Mouse (Mus musculus): ENCODE results near the gene Col23a1. TPM values are rescaled to one million over a fixed set of nuclear protein-coding genes. Genes with fewer than 3 reads are reported as not detected.

Gene Col23a1
- polyA plus RNA-seq, 1 experiment from 2014 or later, result 6.8 TPM

GRCm38 (mm10) chr11:51429428-51430179, 139.9 kb downstream of the Col23a1 start:
- Histone ChIP-seq H3K4me1 (peaks cover 18% of the 10 kb centered on the region), H3K4me3 (replicated peaks) (no peak overlapping the region), H3K27ac (no peak overlapping the region), H3K36me3 (replicated peaks) (no peaks in the 10 kb centered on the region), H3K4me2 (no peak overlapping the region), H3K9ac (no peak overlapping the region), H3K9me3 (no peaks in the 10 kb centered on the region), H3K27me3 (no peaks in the 10 kb centered on the region)
- ATAC-seq (ENCODE audit: low FRiP score), result no peak
- 43% methylated on average over 16 of the region's 16 CpGs for WGBS

GRCm38 (mm10) chr11:51430180-51430578, 140.5 kb downstream of the Col23a1 start:
- no peak for ATAC-seq (ENCODE audit: low FRiP score)
- peaks cover 18% of the 10 kb centered on the region for H3K4me1 ChIP-seq
- H3K36me3 ChIP-seq (replicated peaks), result no peaks in the 10 kb centered on the region
- H3K27me3 ChIP-seq, result no peaks in the 10 kb centered on the region
- no peak overlapping the region for H3K4me2 ChIP-seq
- H3K9ac ChIP-seq, result no peak overlapping the region
- no peaks in the 10 kb centered on the region for H3K9me3 ChIP-seq
- WGBS, result 65% methylated on average over 8 of the region's 8 CpGs
- H3K27ac ChIP-seq, result no peak overlapping the region
- H3K4me3 ChIP-seq (replicated peaks), result no peak overlapping the region

GRCm38 (mm10) chr11:51431287-51431686, 141.6 kb downstream of the Col23a1 start:
- ATAC-seq (ENCODE audit: low FRiP score), result no peak

GRCm38 (mm10) chr11:51431968-51432367, 142.2 kb downstream of the Col23a1 start:
- Histone ChIP-seq H3K9ac (no peak overlapping the region), H3K9me3 (peaks cover 4% of the 10 kb centered on the region; the same call in 1 of the 2 replicates), H3K36me3 (replicated peaks) (no peaks in the 10 kb centered on the region), H3K4me2 (no peak overlapping the region), H3K27me3 (no peaks in the 10 kb centered on the region), H3K4me1 (peaks cover 18% of the 10 kb centered on the region), H3K4me3 (replicated peaks) (no peak overlapping the region), H3K27ac (no peak overlapping the region)
- ATAC-seq (ENCODE audit: low FRiP score), result no peak
- WGBS, result 94% methylated on average over 8 of the region's 8 CpGs

More at GRCm38 (mm10) chr11:51431287-51431686, 141.6 kb downstream of the Col23a1 start:
- Histone ChIP-seq H3K27ac (no peak overlapping the region), H3K9ac (no peak overlapping the region), H3K27me3 (no peaks in the 10 kb centered on the region), H3K36me3 (replicated peaks) (no peaks in the 10 kb centered on the region), H3K4me2 (no peak overlapping the region), H3K4me1 (peaks cover 18% of the 10 kb centered on the region), H3K4me3 (replicated peaks) (no peak overlapping the region), H3K9me3 (no peaks in the 10 kb centered on the region)
- 92% methylated on average over 3 of the region's 3 CpGs for WGBS

GRCm38 (mm10) chr11:51442006-51442405, 152.3 kb downstream of the Col23a1 start:
- Histone ChIP-seq H3K4me3 (replicated peaks) (no peak overlapping the region), H3K27ac (no peak overlapping the region), H3K9ac (no peak overlapping the region), H3K36me3 (replicated peaks) (no peaks in the 10 kb centered on the region), H3K9me3 (no peaks in the 10 kb centered on the region), H3K27me3 (no peaks in the 10 kb centered on the region), H3K4me1 (no peaks in the 10 kb centered on the region), H3K4me2 (no peak overlapping the region)
- WGBS, result 98% methylated on average over 7 of the region's 7 CpGs
- ATAC-seq (ENCODE audit: low FRiP score), result no peak

GRCm38 (mm10) chr11:51442599-51442998, 152.9 kb downstream of the Col23a1 start:
- Histone ChIP-seq H3K9ac (no peak overlapping the region), H3K27me3 (no peaks in the 10 kb centered on the region), H3K4me2 (no peak overlapping the region), H3K27ac (no peak overlapping the region), H3K4me1 (no peaks in the 10 kb centered on the region), H3K9me3 (no peaks in the 10 kb centered on the region), H3K4me3 (replicated peaks) (no peak overlapping the region), H3K36me3 (replicated peaks) (no peaks in the 10 kb centered on the region)
- no peak for ATAC-seq (ENCODE audit: low FRiP score)
- 75% methylated on average over 8 of the region's 8 CpGs for WGBS

- no peak overlapping the region for H3K4me3 ChIP-seq (replicated peaks)
- H3K4me1 ChIP-seq, result peaks cover 5% of the 10 kb centered on the region
- no peak overlapping the region for H3K4me2 ChIP-seq
- no peak for ATAC-seq (ENCODE audit: low FRiP score)
- no peaks in the 10 kb centered on the region for H3K9me3 ChIP-seq
- no peaks in the 10 kb centered on the region for H3K36me3 ChIP-seq (replicated peaks)
- WGBS, result 80% methylated on average over 2 of the region's 2 CpGs
- H3K27me3 ChIP-seq, result no peaks in the 10 kb centered on the region
- H3K27ac ChIP-seq, result no peak overlapping the region
- H3K9ac ChIP-seq, result no peak overlapping the region
Measured at GRCm38 (mm10) chr11:51443818-51444217, 154.1 kb downstream of the Col23a1 start.

GRCm38 (mm10) chr11:51444649-51445048, 154.9 kb downstream of the Col23a1 start:
- no peak overlapping the region for H3K4me2 ChIP-seq
- no peak overlapping the region for H3K9ac ChIP-seq
- no peaks in the 10 kb centered on the region for H3K9me3 ChIP-seq
- no peak for ATAC-seq (ENCODE audit: low FRiP score)
- H3K36me3 ChIP-seq (replicated peaks), result no peaks in the 10 kb centered on the region
- H3K27me3 ChIP-seq, result no peaks in the 10 kb centered on the region
- no peak overlapping the region for H3K27ac ChIP-seq
- no peak overlapping the region for H3K4me3 ChIP-seq (replicated peaks)
- 91% methylated on average over 7 of the region's 7 CpGs for WGBS
- H3K4me1 ChIP-seq, result peaks cover 8% of the 10 kb centered on the region

- H3K9ac ChIP-seq, result no peak overlapping the region
- H3K27ac ChIP-seq, result no peak overlapping the region
- WGBS, result 41% methylated on average over 6 of the region's 6 CpGs
- no peak overlapping the region for H3K4me2 ChIP-seq
- no peak for ATAC-seq (ENCODE audit: low FRiP score)
- no peaks in the 10 kb centered on the region for H3K27me3 ChIP-seq
- H3K4me1 ChIP-seq, result peaks cover 8% of the 10 kb centered on the region
- no peaks in the 10 kb centered on the region for H3K36me3 ChIP-seq (replicated peaks)
- no peak overlapping the region for H3K4me3 ChIP-seq (replicated peaks)
- no peaks in the 10 kb centered on the region for H3K9me3 ChIP-seq
Measured at GRCm38 (mm10) chr11:51446711-51447425, 157.1 kb downstream of the Col23a1 start.

- no peak overlapping the region for H3K4me2 ChIP-seq
- H3K27me3 ChIP-seq, result no peaks in the 10 kb centered on the region
- no peak overlapping the region for H3K27ac ChIP-seq
- WGBS, result 73% methylated on average over 4 of the region's 4 CpGs
- no peaks in the 10 kb centered on the region for H3K36me3 ChIP-seq (replicated peaks)
- ATAC-seq (ENCODE audit: low FRiP score), result no peak
- no peak overlapping the region for H3K4me3 ChIP-seq (replicated peaks)
- H3K9ac ChIP-seq, result no peak overlapping the region
- no peaks in the 10 kb centered on the region for H3K9me3 ChIP-seq
- peaks cover 8% of the 10 kb centered on the region for H3K4me1 ChIP-seq
Measured at GRCm38 (mm10) chr11:51448256-51448655, 158.5 kb downstream of the Col23a1 start.

- Histone ChIP-seq H3K27me3 (no peaks in the 10 kb centered on the region), H3K36me3 (replicated peaks) (no peaks in the 10 kb centered on the region), H3K27ac (no peak overlapping the region), H3K4me3 (replicated peaks) (no peak overlapping the region), H3K4me1 (peaks cover 8% of the 10 kb centered on the region), H3K4me2 (no peak overlapping the region), H3K9me3 (no peaks in the 10 kb centered on the region), H3K9ac (no peak overlapping the region)
- no peak for ATAC-seq (ENCODE audit: low FRiP score)
- 11% methylated on average over 4 of the region's 4 CpGs for WGBS
Measured at GRCm38 (mm10) chr11:51448680-51449079, 159.0 kb downstream of the Col23a1 start.

- WGBS, result 83% methylated on average over 7 of the region's 7 CpGs
- Histone ChIP-seq H3K4me3 (replicated peaks) (no peak overlapping the region), H3K9ac (no peak overlapping the region), H3K27ac (no peak overlapping the region), H3K4me2 (no peak overlapping the region), H3K36me3 (replicated peaks) (no peaks in the 10 kb centered on the region), H3K4me1 (peaks cover 8% of the 10 kb centered on the region), H3K9me3 (no peaks in the 10 kb centered on the region), H3K27me3 (no peaks in the 10 kb centered on the region)
- ATAC-seq (ENCODE audit: low FRiP score), result no peak
Measured at GRCm38 (mm10) chr11:51449881-51450280, 160.2 kb downstream of the Col23a1 start.

GRCm38 (mm10) chr11:51451281-51451680, 161.6 kb downstream of the Col23a1 start:
- H3K27me3 ChIP-seq, result no peaks in the 10 kb centered on the region
- no peak overlapping the region for H3K27ac ChIP-seq
- H3K4me1 ChIP-seq, result peaks cover 8% of the 10 kb centered on the region
- H3K4me2 ChIP-seq, result no peak overlapping the region
- no peaks in the 10 kb centered on the region for H3K9me3 ChIP-seq
- no peak overlapping the region for H3K9ac ChIP-seq
- no peak overlapping the region for H3K4me3 ChIP-seq (replicated peaks)
- no peak for ATAC-seq (ENCODE audit: low FRiP score)
- no peaks in the 10 kb centered on the region for H3K36me3 ChIP-seq (replicated peaks)
- WGBS, result 76% methylated on average over 5 of the region's 5 CpGs
